Mouse (Mus musculus) midbrain, embryonic 13.5 days (tissue): Measurements from ENCODE around the gene Nsmf. TPM values are rescaled to one million over a fixed set of nuclear protein-coding genes. Genes with fewer than 3 reads are reported as not detected.

Source experiments
- microRNA-seq: library from miRNA; unstranded; fragments of <30 nt; microRNA quantifications from one replicate; pipeline ENCODE4, GENCODE M21; 2016
- polyA plus RNA-seq: library from polyadenylated mRNA; unstranded; fragments of >200 nt; fragmentation: Nextera tagmentation; extraction: Ambion mirVana; gene quantifications from 2 replicates; pipeline ENCODE4 v1.2.1, GENCODE M21; 2015

Nsmf gene
- polyA plus RNA-seq, 1 experiment from 2014 or later: 115 TPM

Small RNAs within 50 kb of the gene (microRNA-seq; reads per million reads assigned to microRNA genes)
- not detected for gene Gm24328
- gene Mir7664: not detected

Other genes with a start within 250 kb of the Nsmf start
- 139 and 146 TPM in 2 replicates for gene Ehmt1, start 134.7 kb upstream of the Nsmf start, polyA plus RNA-seq
- gene Arrdc1, start 119.1 kb upstream of the Nsmf start, polyA plus RNA-seq: 19.2 and 19.7 TPM in 2 replicates
- 12.3 and 20.4 TPM in 2 replicates for gene Zmynd19, start 104.6 kb upstream of the Nsmf start, polyA plus RNA-seq
- 36.3 and 41.8 TPM in 2 replicates for gene Dph7, start 92.0 kb upstream of the Nsmf start, polyA plus RNA-seq
- 162 and 172 TPM in 2 replicates for gene Mrpl41, start 79.3 kb upstream of the Nsmf start, polyA plus RNA-seq
- 3.3 and 4.2 TPM in 2 replicates for gene Pnpla7, start 78.3 kb upstream of the Nsmf start, polyA plus RNA-seq
- gene Entpd8, start 25.9 kb downstream of the Nsmf start, polyA plus RNA-seq: not detected in 2 replicates
- 0.16 TPM in 1 of 2 replicates, not detected in the other for gene Noxa1, start 40.8 kb downstream of the Nsmf start, polyA plus RNA-seq
- gene Nrarp, start 126.4 kb downstream of the Nsmf start, polyA plus RNA-seq: 26.8 and 33.9 TPM in 2 replicates
- 1.1 and 1.2 TPM in 2 replicates for gene Tor4a, start 142.5 kb downstream of the Nsmf start, polyA plus RNA-seq
- 113 and 117 TPM in 2 replicates for gene Nelfb, start 157.1 kb downstream of the Nsmf start, polyA plus RNA-seq
- gene Stpg3, start 160.3 kb downstream of the Nsmf start, polyA plus RNA-seq: not detected in 2 replicates
- gene Fam166a, start 164.4 kb downstream of the Nsmf start, polyA plus RNA-seq: 0.89 TPM in 1 of 2 replicates, not detected in the other
- 362 and 392 TPM in 2 replicates for gene Tubb4b, start 170.3 kb downstream of the Nsmf start, polyA plus RNA-seq
- gene Slc34a3, start 180.0 kb downstream of the Nsmf start, polyA plus RNA-seq: not detected in 2 replicates
- not detected in 2 replicates for gene Rnf224, start 182.4 kb downstream of the Nsmf start, polyA plus RNA-seq
- gene Rnf208, start 187.9 kb downstream of the Nsmf start, polyA plus RNA-seq: 64.5 and 73.2 TPM in 2 replicates
- gene Cysrt1, start 188.1 kb downstream of the Nsmf start, polyA plus RNA-seq: not detected in 2 replicates
- 4.9 and 5.1 TPM in 2 replicates for gene AL732309.1, start 192.5 kb downstream of the Nsmf start, polyA plus RNA-seq
- gene Tmem203, start 201.1 kb downstream of the Nsmf start, polyA plus RNA-seq: 18.6 and 19.6 TPM in 2 replicates
- 11.4 and 13.3 TPM in 2 replicates for gene Tprn, start 208.3 kb downstream of the Nsmf start, polyA plus RNA-seq
- 205 and 216 TPM in 2 replicates for gene Ssna1, start 218.1 kb downstream of the Nsmf start, polyA plus RNA-seq
- 147 and 149 TPM in 2 replicates for gene Anapc2, start 218.1 kb downstream of the Nsmf start, polyA plus RNA-seq
- not detected in 2 replicates for gene Tmem210, start 233.8 kb downstream of the Nsmf start, polyA plus RNA-seq
- 0.27 TPM in 1 of 2 replicates, not detected in the other for gene Lrrc26, start 235.6 kb downstream of the Nsmf start, polyA plus RNA-seq